In the genomic region with DNA sequence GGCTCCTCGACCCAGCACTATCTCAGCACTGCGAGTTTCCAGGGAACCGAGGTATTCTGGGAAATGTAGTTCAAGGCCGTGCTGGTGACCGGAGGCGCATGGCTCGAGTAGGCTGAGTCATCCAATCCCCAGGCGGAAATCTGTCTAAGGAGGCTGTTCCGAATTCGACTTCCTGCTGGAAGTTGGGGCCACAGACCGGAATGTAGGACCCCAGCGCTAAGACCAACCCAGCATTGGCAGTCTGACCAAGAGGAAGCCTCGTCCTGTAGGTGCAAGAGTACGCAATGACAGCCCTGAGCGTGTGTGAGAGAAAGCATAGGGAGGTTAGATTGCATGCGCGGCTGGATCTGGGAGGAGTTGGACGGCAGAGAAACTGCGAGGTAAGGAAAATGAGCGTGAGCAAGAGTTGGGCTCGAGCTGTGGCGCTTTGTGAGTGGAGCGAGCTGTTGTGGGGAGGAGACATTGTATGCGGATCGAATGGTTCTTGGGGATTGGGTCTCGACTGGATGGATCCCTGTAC, we compare ENCODE assay signal across 8 mouse cellular contexts. TPM values are rescaled to one million over a fixed set of nuclear protein-coding genes. Genes with fewer than 3 reads are reported as not detected.
DNase-seq lines count a peak whose midpoint lies in the region; ATAC-seq and TF ChIP-seq lines count a peak whose summit lies in the region.

A gene (plus strand): TSS at position 205 of the 520 bp plus-strand sequence.

- no peak for TF ChIP-seq EP300 in ES-Bruce4 (IDR thresholded peaks at IDR 0.05; ENCODE audit: insufficient read depth, low read depth, low read length)
- no peak for TF ChIP-seq EP300 in liver, postnatal 0 days (IDR thresholded peaks at IDR 0.05; ENCODE audit: low read depth)

- H3K9me3 ChIP-seq in ES-Bruce4 (replicated peaks; ENCODE audit: control insufficient read depth, insufficient read depth, low read length, poor library complexity, severe bottlenecking): 0 out of 2 replicates have a peak, but pooled peaks cover under 1% of the 10 kb centered on the region
- no peaks in the 10 kb centered on the region for H3K9me3 ChIP-seq in forebrain, embryonic 13.5 days (replicated peaks)
- no peaks in the 10 kb centered on the region for H3K9me3 ChIP-seq in liver, postnatal 0 days (ENCODE audit: low read length)
- no peaks in the 10 kb centered on the region for H3K9me3 ChIP-seq in neural tube, embryonic 14.5 days (ENCODE audit: control insufficient read depth, low read length)

- TF ChIP-seq CTCF in ES-Bruce4 (IDR thresholded peaks at IDR 0.05; ENCODE audit: low read depth, low read length): no peak
- no peak for TF ChIP-seq CTCF in liver, postnatal 0 days (IDR thresholded peaks at IDR 0.05; ENCODE audit: low read depth)

- no peaks in the 10 kb centered on the region for H3K4me1 ChIP-seq in ES-Bruce4 (ENCODE audit: control insufficient read depth, insufficient read depth, low read length)
- peaks cover 41% of the 10 kb centered on the region for H3K4me1 ChIP-seq in forebrain, embryonic 13.5 days
- H3K4me1 ChIP-seq in liver, postnatal 0 days (ENCODE audit: insufficient read depth): peaks cover 36% of the 10 kb centered on the region
- peaks cover 31% of the 10 kb centered on the region for H3K4me1 ChIP-seq in neural tube, embryonic 14.5 days (ENCODE audit: control insufficient read depth, insufficient read depth, low read length)

- peak; percentile 97 for ATAC-seq in cerebellum, adult (ENCODE audit: insufficient number of reproducible peaks, low FRiP score, low TSS enrichment)
- ATAC-seq in forebrain, embryonic 13.5 days: peak; percentile 94
- ATAC-seq in liver, postnatal 0 days: peak; percentile 94
- peak; percentile 96 for ATAC-seq in neural tube, embryonic 14.5 days (ENCODE audit: low read depth)

- H3K27ac ChIP-seq in ES-Bruce4 (ENCODE audit: insufficient read depth, low read length): no peak within 1 kb of the TSS
- H3K27ac ChIP-seq in forebrain, embryonic 13.5 days: peak within 1 kb of the TSS; percentile 73
- peak within 1 kb of the TSS; percentile 85 for H3K27ac ChIP-seq in liver, postnatal 0 days (ENCODE audit: low read depth)
- H3K27ac ChIP-seq in neural tube, embryonic 14.5 days (ENCODE audit: low read depth, low read length): peak within 1 kb of the TSS; percentile 89

- H3K4me2 ChIP-seq in forebrain, embryonic 13.5 days: peak within 1 kb of the TSS; percentile 81
- peak within 1 kb of the TSS; percentile 98 for H3K4me2 ChIP-seq in liver, postnatal 0 days (ENCODE audit: low read depth, low read length)
- peak within 1 kb of the TSS; percentile 63 for H3K4me2 ChIP-seq in neural tube, embryonic 14.5 days (ENCODE audit: low read depth, low read length)

- H3K36me3 ChIP-seq in ES-Bruce4 (ENCODE audit: control insufficient read depth, insufficient read depth, low read length, poor library complexity, severe bottlenecking): no peaks in the 10 kb centered on the region
- peaks cover 8% of the 10 kb centered on the region; the same call in 1 of the 2 replicates for H3K36me3 ChIP-seq in forebrain, embryonic 13.5 days (ENCODE audit: poor library complexity, severe bottlenecking)
- no peaks in the 10 kb centered on the region for H3K36me3 ChIP-seq in liver, postnatal 0 days (replicated peaks; ENCODE audit: insufficient read depth, low read length)
- H3K36me3 ChIP-seq in neural tube, embryonic 14.5 days (ENCODE audit: control insufficient read depth, insufficient read depth, low read length): no peaks in the 10 kb centered on the region

- intact Hi-C loops in heart, postnatal 10 days (cut with DNase I): loop anchor here (5.0 kb wide), 1 partner anchor 34 kb away; a partner anchor contains a TSS

- peak; percentile 61 for TF ChIP-seq POLR2A in ES-Bruce4 (IDR thresholded peaks at IDR 0.05; ENCODE audit: insufficient read depth, low read length)

- peak; percentile 93 for DNase-seq in heart, postnatal 10 days
- peak; percentile 94 for DNase-seq in large intestine, adult 2 months (ENCODE audit: low read depth, low spot score)
- DNase-seq in liver, postnatal 0 days: peak; percentile 87
- DNase-seq in testis, postnatal 10 days (ENCODE audit: low spot score): peak; percentile 75

- peak within 1 kb of the TSS; percentile 96 for H3K4me3 ChIP-seq in ES-Bruce4 (ENCODE audit: low read depth, low read length)
- H3K4me3 ChIP-seq in forebrain, embryonic 13.5 days: peak within 1 kb of the TSS; percentile 77
- H3K4me3 ChIP-seq in liver, postnatal 0 days (ENCODE audit: low read depth, low read length): peak within 1 kb of the TSS; percentile 75
- H3K4me3 ChIP-seq in neural tube, embryonic 14.5 days (ENCODE audit: low read depth, low read length): peak within 1 kb of the TSS; percentile 59

- H3K9ac ChIP-seq in ES-Bruce4 (ENCODE audit: low read depth, poor library complexity, severe bottlenecking): peak within 1 kb of the TSS; percentile 42
- H3K9ac ChIP-seq in forebrain, embryonic 13.5 days: peak within 1 kb of the TSS; percentile 84
- H3K9ac ChIP-seq in liver, postnatal 0 days (replicated peaks): peak within 1 kb of the TSS; percentile 69
- H3K9ac ChIP-seq in neural tube, embryonic 14.5 days (replicated peaks; ENCODE audit: low read depth, low read length): peak within 1 kb of the TSS; percentile 67

- no peaks in the 10 kb centered on the region for H3K27me3 ChIP-seq in ES-Bruce4 (ENCODE audit: control insufficient read depth, insufficient read depth, low read length, poor library complexity, severe bottlenecking)
- H3K27me3 ChIP-seq in forebrain, embryonic 13.5 days: no peaks in the 10 kb centered on the region
- no peaks in the 10 kb centered on the region for H3K27me3 ChIP-seq in liver, postnatal 0 days (ENCODE audit: insufficient read depth, low read length)
- H3K27me3 ChIP-seq in neural tube, embryonic 14.5 days (ENCODE audit: control insufficient read depth, insufficient read depth, low read length): no peaks in the 10 kb centered on the region

- under 1% methylated on average over 26 of the region's 26 CpGs for WGBS in forebrain, embryonic 13.5 days
- under 1% methylated on average over 26 of the region's 26 CpGs for WGBS in large intestine, adult 2 months
- under 1% methylated on average over 26 of the region's 26 CpGs for WGBS in liver, postnatal 0 days (ENCODE audit: insufficient replicate concordance)
- under 1% methylated on average over 26 of the region's 26 CpGs for WGBS in neural tube, embryonic 14.5 days

RNA-seq across cellular contexts. Expression of the gene that starts here (rescaled TPM):
- polyA plus RNA-seq in ES-Bruce4 (2011; ENCODE audit: insufficient read depth, insufficient read length, low read depth, missing spikeins): 6.2 and 7.4 TPM in 2 replicates
- polyA plus RNA-seq in forebrain, embryonic 13.5 days (2015; fragmentation: Nextera tagmentation; extraction: Ambion mirVana): 22.1 and 24.8 TPM in 2 replicates
- 10 to 100 TPM; 12.0 to 14.1 TPM for total RNA-seq in heart, postnatal 10 days (2021)
- 2.0 and 2.9 TPM in 2 replicates for polyA plus RNA-seq in large intestine, adult 2 months (2012; rRNA removed)
- 2.2 and 2.5 TPM in 2 replicates for polyA plus RNA-seq in liver, postnatal 0 days (2015; fragmentation: Nextera tagmentation; extraction: Ambion mirVana)
- polyA plus RNA-seq in neural tube, embryonic 14.5 days (2014; fragmentation: Nextera tagmentation; extraction: Ambion mirVana): 28.7 and 36.4 TPM in 2 replicates
